Mouse (Mus musculus) liver, postnatal 0 days (tissue): ENCODE data around the gene Cmtm7. TPM values are rescaled to one million over a fixed set of nuclear protein-coding genes. Genes with fewer than 3 reads are reported as not detected.

ENCODE experiments used
- ATAC-seq: fragments of 200-750 bp; cut with Nextera tagmentation; 2 replicates; pipeline ENCODE4 v1.8.0; 2017; ENCODE audit warnings: mild to moderate bottlenecking, moderate library complexity
- DNase-seq: peaks from one replicate; pipeline ENCODE4 v3.0.0-alpha.2; 2016
- H3K27ac ChIP-seq: fragments of 300-500 bp; sonication (generic); 2 replicates; pipeline ENCODE4 v1.5.1; 2014; ENCODE audit warnings: antibody characterized with exemption, moderate library complexity, mild to moderate bottlenecking, low read depth
- H3K27me3 ChIP-seq: fragments of 300-500 bp; sonication (generic); 2 replicates; pipeline ENCODE4 v1.6.1; 2014; ENCODE audit warnings: low read length, control low read depth, mixed read lengths; ENCODE audit not compliant: insufficient read depth
- H3K36me3 ChIP-seq: fragments of 300-500 bp; sonication (generic); replicated peaks from 2 replicates; pipeline ENCODE4 v1.6.1; 2014; ENCODE audit warnings: mild to moderate bottlenecking, control low read depth, low read length, moderate library complexity, mixed read lengths; ENCODE audit not compliant: insufficient read depth
- H3K4me1 ChIP-seq: fragments of 300-500 bp; sonication (generic); 2 replicates; pipeline ENCODE4 v1.6.1; 2014; ENCODE audit warnings: antibody characterized with exemption, mild to moderate bottlenecking, control low read depth; ENCODE audit not compliant: insufficient read depth
- H3K4me2 ChIP-seq: fragments of 300-500 bp; sonication (generic); 2 replicates; pipeline ENCODE4 v1.6.1; 2014; ENCODE audit warnings: low read depth, mild to moderate bottlenecking, low read length, moderate library complexity, mixed read lengths
- H3K4me3 ChIP-seq: fragments of 300-500 bp; sonication (generic); 2 replicates; pipeline ENCODE4 v1.5.1; 2014; ENCODE audit warnings: low read depth, low read length
- H3K9ac ChIP-seq: fragments of 300-500 bp; sonication (generic); replicated peaks from 2 replicates; pipeline ENCODE4 v1.6.1; 2014; ENCODE audit warnings: mild to moderate bottlenecking, moderate library complexity
- H3K9me3 ChIP-seq: fragments of 300-500 bp; sonication (generic); 2 replicates; pipeline ENCODE4 v1.6.1; 2016; ENCODE audit warnings: mild to moderate bottlenecking, control low read depth, low read length, mixed read lengths
- CTCF ChIP-seq: sonication (generic); IDR thresholded peaks from 2 replicates; pipeline ENCODE4 v1.5.1; 2016; ENCODE audit warnings: antibody characterized with exemption, low read depth
- EP300 ChIP-seq: IDR thresholded peaks from 2 replicates; pipeline ENCODE4 v1.6.1; 2016; ENCODE audit warnings: antibody characterized with exemption, low read depth, mild to moderate bottlenecking
- WGBS: fragments of 180-500 bp; shearing (Covaris S2); extraction: QIAGEN DNeasy Blood & Tissue Kit; methylation state at CpG from one replicate; pipeline ENCODE4 v1.1.7; 2014; ENCODE audit not compliant: insufficient replicate concordance; 5-methylcytosine and 5-hydroxymethylcytosine counted together
- polyA plus RNA-seq: library from polyadenylated mRNA; unstranded; fragments of >200 nt; fragmentation: Nextera tagmentation; extraction: Ambion mirVana; gene quantifications from 2 replicates; pipeline ENCODE4 v1.2.1, GENCODE M21; 2015

The Cmtm7 gene
- polyA plus RNA-seq, 1 experiment from 2014 or later: 58.2 TPM

GRCm38 (mm10) chr9:114767030-114767429, 14.6 kb downstream of the Cmtm7 start:
- TF ChIP-seq EP300 (no peak), CTCF (no peak)
- Histone ChIP-seq H3K9me3 (no peaks in the 10 kb centered on the region), H3K36me3 (peaks cover 5% of the 10 kb centered on the region), H3K9ac (no peak overlapping the region), H3K27ac (no peak overlapping the region), H3K4me3 (no peak overlapping the region), H3K27me3 (no peaks in the 10 kb centered on the region), H3K4me1 (peaks cover 4% of the 10 kb centered on the region), H3K4me2 (no peak overlapping the region)
- ATAC-seq: no peak
- WGBS: 80% methylated on average over 13 of the region's 13 CpGs
- DNase-seq: no peak

DNA sequence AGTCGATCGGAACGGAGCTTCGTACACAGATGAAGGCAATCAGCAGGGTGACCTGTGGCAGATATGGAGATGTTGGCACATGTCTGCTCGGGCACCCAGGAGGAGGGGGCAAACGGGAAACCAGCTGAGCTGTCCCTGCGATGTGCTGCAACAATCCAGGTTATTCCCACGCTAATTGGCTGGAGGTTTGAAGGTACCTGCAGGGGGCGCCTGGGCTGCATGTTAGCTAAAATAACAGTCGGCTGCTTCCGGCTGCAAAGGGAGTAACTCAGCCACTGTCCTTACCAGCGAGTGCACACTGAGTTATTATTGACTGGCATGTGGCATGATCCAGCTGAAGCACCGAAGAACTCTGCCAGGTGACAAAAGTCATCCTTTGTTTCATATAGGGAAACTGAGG, 18.3 kb downstream of the Cmtm7 start:
- peak; percentile 60 for DNase-seq
- no peaks in the 10 kb centered on the region for H3K27me3 ChIP-seq

DNA sequence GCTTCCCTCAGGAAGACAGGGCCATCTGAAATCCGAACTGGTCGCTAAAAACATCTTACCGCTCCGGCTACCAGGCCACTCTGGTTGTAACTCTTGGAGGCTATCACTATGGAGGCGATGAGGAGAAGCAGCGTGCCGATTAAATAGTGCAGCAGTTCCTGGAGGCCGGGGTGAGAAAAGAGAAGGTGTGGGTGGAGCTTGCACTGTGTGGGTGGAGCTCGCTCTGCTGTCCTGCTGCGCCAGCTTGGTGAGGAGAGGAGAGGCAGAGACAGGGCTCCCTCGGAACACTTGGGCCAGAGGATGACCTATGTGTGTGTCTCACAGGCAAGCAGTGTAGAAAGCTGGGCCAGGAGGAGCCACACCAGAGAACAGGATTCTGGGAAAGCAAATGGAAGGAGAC, 19.8 kb downstream of the Cmtm7 start:
- TF ChIP-seq CTCF: no peak
- no peak for TF ChIP-seq EP300
- H3K9ac ChIP-seq: no peak overlapping the region
- 73% methylated on average over 11 of the region's 11 CpGs for WGBS

More for the DNA sequence above, 18.3 kb downstream of the Cmtm7 start:
- no peak overlapping the region for H3K9ac ChIP-seq
- TF ChIP-seq EP300 (no peak), CTCF (peak; percentile 68)
- peaks cover 39% of the 10 kb centered on the region for H3K36me3 ChIP-seq
- H3K4me3 ChIP-seq: no peak overlapping the region
- peaks cover 7% of the 10 kb centered on the region; the same call in 1 of the 2 replicates for H3K4me1 ChIP-seq
- H3K9me3 ChIP-seq: no peaks in the 10 kb centered on the region
- no peak overlapping the region for H3K4me2 ChIP-seq
- H3K27ac ChIP-seq: no peak overlapping the region
- ATAC-seq: no peak
- WGBS: 63% methylated on average over 13 of the region's 13 CpGs

DNA sequence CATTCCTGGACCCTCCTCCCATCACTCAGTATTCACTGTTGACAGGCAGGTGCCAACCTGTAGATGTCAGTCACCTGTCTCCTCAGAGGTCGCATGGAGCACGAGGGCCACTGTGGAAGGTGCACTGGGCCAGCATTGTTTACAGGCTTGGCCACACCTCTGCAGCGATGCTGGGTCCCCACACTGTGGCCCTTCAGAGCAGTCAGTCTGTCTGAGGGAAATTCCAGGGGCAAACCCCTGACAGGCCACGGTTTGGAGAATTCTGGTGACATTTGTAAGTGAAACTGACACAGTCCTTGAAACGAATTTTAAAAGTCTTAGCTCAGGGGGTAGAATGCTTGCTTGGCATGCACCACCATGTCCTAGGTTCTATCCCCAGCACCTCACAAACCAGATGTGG, 21.3 kb downstream of the Cmtm7 start:
- DNase-seq: no peak
- ATAC-seq: no peak

More for the DNA sequence above, 19.8 kb downstream of the Cmtm7 start:
- DNase-seq: no peak
- no peaks in the 10 kb centered on the region for H3K9me3 ChIP-seq
- no peak for ATAC-seq
- 0 out of 2 replicates have a peak, but pooled peaks cover 3% of the 10 kb centered on the region for H3K4me1 ChIP-seq
- no peaks in the 10 kb centered on the region for H3K27me3 ChIP-seq
- peaks cover 42% of the 10 kb centered on the region for H3K36me3 ChIP-seq
- no peak overlapping the region for H3K4me2 ChIP-seq
- H3K27ac ChIP-seq: no peak overlapping the region
- H3K4me3 ChIP-seq: no peak overlapping the region

DNA sequence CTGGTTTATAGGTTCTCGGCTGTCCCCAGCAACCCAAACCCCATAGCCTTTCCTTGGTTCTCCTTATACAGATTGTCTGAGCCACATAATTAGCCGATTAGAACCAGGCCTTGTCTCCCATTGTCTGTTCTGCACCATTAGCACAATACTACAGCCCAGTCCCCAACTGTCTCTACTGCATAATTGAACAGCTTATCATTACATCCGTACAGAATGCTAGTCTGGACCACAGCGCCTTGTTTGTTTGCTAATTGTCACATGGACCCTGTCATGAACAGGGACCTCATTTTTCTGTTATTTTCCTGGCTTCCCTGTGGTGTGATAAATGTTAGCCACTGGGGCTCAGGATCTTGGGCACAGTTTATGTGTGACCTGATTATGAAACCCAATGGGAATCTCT, 21.8 kb downstream of the Cmtm7 start:
- Histone ChIP-seq H3K9ac (no peak overlapping the region), H3K4me1 (0 out of 2 replicates have a peak, but pooled peaks cover 3% of the 10 kb centered on the region), H3K9me3 (no peaks in the 10 kb centered on the region), H3K4me3 (no peak overlapping the region), H3K27ac (no peak overlapping the region), H3K27me3 (no peaks in the 10 kb centered on the region), H3K36me3 (peaks cover 43% of the 10 kb centered on the region), H3K4me2 (no peak overlapping the region)
- ATAC-seq: no peak
- no peak for TF ChIP-seq CTCF
- no peak for TF ChIP-seq EP300
- no peak for DNase-seq
- WGBS: 79% methylated on average over 4 of the region's 4 CpGs

More for the DNA sequence above, 21.3 kb downstream of the Cmtm7 start:
- no peaks in the 10 kb centered on the region for H3K27me3 ChIP-seq
- H3K9ac ChIP-seq: no peak overlapping the region
- 0 out of 2 replicates have a peak, but pooled peaks cover 3% of the 10 kb centered on the region for H3K4me1 ChIP-seq
- H3K27ac ChIP-seq: no peak overlapping the region
- H3K4me2 ChIP-seq: no peak overlapping the region
- 77% methylated on average over 5 of the region's 5 CpGs for WGBS
- H3K4me3 ChIP-seq: no peak overlapping the region
- H3K36me3 ChIP-seq: peaks cover 43% of the 10 kb centered on the region
- TF ChIP-seq CTCF (no peak), EP300 (no peak)
- H3K9me3 ChIP-seq: no peaks in the 10 kb centered on the region

- no peak for TF ChIP-seq CTCF
- TF ChIP-seq EP300: no peak
- H3K36me3 ChIP-seq: peaks cover 43% of the 10 kb centered on the region
- H3K4me3 ChIP-seq: no peak overlapping the region
- H3K9me3 ChIP-seq: no peaks in the 10 kb centered on the region
- H3K27me3 ChIP-seq: no peaks in the 10 kb centered on the region
- H3K9ac ChIP-seq: no peak overlapping the region
- ATAC-seq (no peak), DNase-seq (no peak)
- 60% methylated on average over 5 of the region's 5 CpGs for WGBS
- H3K27ac ChIP-seq: no peak overlapping the region
- H3K4me2 ChIP-seq: no peak overlapping the region
- H3K4me1 ChIP-seq: 0 out of 2 replicates have a peak, but pooled peaks cover 3% of the 10 kb centered on the region
Observed at GRCm38 (mm10) chr9:114758801-114759200, 22.9 kb downstream of the Cmtm7 start.
